Mouse (Mus musculus): ENCODE results near the gene Hk3.

Gene Hk3

GRCm38 (mm10) chr13:55002090-55002489, 19.1 kb downstream of the Hk3 start:
- no peak for DNase-seq (ENCODE audit: low spot score in 2 of 2)

DNA sequence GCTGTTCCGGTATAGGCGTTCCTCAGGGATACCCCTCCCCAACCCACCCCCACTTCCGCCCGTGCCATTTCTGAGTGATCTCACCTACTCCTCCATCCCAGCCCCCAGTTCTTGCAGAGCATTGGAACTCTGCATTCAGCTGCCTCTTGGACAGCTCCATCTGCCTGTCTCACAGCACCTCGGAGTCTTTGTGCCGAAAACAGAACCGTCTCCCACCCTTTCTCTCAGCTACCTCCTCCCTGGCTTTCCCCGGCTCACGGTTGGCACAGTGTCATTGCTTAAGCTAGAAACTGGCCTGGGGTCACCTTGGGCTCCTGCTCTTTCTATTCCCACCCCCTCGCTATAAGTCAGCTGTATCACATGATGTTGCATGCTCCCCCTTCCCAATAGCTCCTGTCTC, 20.8 kb downstream of the Hk3 start:
- peak in 1 of 2 experiments; percentile 37 for DNase-seq (ENCODE audit: low spot score in 2 of 2)

GRCm38 (mm10) chr13:54997568-54997967, 23.6 kb downstream of the Hk3 start:
- no peak for DNase-seq (ENCODE audit: low spot score in 2 of 2)

DNA sequence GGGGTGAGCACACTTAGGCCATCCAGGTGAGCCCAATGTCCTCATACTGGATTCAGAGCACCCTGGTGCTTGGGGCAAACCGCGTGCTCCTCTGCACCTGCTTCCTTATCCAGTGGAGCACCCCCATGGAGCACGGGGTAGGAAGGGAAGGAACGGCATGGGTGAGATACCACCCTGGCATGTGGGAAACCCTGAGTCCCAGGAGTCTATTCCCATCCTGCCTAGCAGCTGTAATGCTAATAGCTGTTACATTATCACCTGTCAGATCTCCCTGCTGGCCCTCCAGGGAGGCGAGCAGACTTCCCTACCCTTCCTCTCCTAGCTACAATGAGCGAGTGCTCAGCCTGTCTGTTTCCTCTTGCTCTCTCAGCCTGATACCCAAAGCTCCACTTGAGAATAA, 26.0 kb downstream of the Hk3 start:
- DNase-seq (ENCODE audit: low spot score in 2 of 2) = no peak

DNA sequence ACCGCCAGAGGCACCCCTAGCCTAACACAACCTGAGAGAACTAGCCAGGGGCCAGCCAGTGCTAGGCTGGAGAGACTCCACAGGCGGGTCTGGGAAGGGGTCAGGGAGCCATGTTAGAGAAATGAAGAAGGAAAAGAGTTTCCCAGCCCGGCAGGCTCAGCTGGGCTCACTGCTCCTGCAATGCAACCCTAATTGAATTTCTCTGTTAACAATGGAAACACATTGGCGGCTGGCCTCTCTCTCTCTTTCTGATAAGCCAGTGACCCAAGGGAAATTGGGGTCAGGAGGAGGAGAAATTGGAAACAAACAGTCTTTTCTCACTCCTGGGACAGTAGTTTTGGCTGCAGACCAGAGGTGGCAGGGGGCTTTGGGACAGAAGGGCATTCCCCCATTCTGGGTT, 26.6 kb downstream of the Hk3 start:
- no peak for DNase-seq (ENCODE audit: low spot score in 2 of 2)

DNA sequence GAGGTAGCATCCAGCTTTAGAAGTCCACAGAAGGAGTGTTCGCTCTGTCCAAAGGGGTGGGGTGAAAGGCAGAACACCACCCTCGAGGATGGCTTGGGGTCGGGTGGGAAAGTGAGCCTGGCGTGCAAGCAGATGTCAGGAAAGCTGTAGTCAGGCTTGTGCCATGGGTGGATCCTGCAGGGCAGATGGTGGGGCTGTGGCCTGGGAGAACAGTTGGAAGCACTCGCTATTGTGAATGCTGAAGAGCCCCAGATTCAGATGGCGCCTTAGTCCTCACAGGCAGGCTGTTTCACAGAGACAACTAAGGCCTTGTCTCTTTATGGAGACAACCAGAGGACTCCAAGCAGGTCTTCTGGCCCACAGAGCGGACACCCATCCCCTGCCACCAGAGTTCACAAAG, 29.0 kb downstream of the Hk3 start:
- DNase-seq (ENCODE audit: low spot score in 2 of 2) = no peak

DNA sequence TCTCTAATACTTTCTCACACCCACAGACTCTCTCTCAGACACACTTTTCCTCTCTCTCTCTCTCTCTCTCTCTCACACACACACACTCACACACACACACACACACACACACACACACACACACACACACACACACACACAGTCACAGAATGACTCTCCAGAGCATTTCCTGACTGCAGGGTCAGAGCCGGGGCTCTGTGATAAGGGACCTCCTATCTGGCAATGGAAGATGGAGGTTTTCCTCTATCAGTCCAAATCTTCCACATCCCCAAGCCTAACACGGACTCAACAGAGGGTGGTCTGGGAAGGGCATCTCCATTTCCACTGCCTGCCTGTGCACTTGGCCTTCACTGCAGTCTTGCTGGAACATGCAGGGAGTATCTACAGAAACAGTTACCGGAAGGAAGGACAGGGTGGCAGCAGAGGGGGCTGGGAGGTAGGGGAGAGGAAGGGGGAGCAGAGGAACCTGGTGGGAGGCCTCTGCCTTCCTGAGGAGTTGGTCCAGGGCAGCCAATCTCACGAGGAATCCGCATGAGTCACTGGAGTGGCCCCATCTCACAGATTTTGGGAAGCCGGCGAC, 32.9 kb downstream of the Hk3 start:
- no peak for DNase-seq (ENCODE audit: low spot score in 2 of 2)

- DNase-seq (ENCODE audit: low spot score in 2 of 2) = no peak
Measured at GRCm38 (mm10) chr13:54987405-54987804, 33.8 kb downstream of the Hk3 start.

GRCm38 (mm10) chr13:54983614-54984013, 37.6 kb downstream of the Hk3 start:
- no peak for DNase-seq (ENCODE audit: low spot score in 2 of 2)

DNA sequence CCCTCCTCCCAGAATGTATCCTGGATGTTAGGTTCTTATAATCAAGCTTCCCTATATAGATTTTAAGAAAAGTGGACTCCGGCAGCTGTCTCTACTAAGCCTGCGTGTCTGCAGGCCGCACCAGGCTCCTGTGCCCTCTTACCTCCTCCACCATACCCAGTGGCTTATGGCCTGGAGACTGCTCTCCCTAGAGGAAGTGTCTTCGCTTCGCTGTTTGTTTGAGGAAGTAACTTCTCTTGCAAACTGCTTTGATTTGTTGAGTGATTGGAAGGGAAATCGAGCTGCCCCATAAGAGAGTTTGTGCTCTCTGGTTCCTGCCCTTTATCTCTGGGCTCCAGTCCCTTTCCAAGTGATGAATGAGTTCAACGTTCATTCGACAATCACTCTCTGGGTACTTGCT, 38.2 kb downstream of the Hk3 start:
- no peak for DNase-seq (ENCODE audit: low spot score in 2 of 2)

DNA sequence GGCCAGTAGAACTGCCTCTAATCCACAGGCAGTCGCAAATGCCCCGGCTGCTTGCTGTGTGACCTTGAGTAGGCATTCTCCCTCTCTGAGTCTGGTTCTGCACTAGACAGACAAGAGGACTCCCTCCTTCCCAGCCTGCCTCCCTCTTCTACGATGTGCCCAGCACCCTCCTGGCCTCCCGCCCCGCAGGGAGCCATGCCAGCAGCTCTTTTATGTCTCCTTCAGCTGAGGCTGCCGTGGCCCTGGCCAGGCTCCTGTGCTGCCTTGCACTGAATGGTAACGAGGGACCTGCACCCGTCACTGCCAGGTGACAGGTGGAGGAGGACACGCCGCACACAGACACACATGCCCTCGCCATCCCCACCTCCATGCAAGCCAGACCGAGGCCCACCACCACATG, 40.2 kb downstream of the Hk3 start:
- no peak for DNase-seq (ENCODE audit: low spot score in 2 of 2)

- DNase-seq (ENCODE audit: low spot score in 2 of 2) = no peak
Measured at GRCm38 (mm10) chr13:54978804-54979203, 42.4 kb downstream of the Hk3 start.

GRCm38 (mm10) chr13:54975546-54975945, 45.6 kb downstream of the Hk3 start:
- DNase-seq (ENCODE audit: low spot score in 2 of 2) = no peak

DNA sequence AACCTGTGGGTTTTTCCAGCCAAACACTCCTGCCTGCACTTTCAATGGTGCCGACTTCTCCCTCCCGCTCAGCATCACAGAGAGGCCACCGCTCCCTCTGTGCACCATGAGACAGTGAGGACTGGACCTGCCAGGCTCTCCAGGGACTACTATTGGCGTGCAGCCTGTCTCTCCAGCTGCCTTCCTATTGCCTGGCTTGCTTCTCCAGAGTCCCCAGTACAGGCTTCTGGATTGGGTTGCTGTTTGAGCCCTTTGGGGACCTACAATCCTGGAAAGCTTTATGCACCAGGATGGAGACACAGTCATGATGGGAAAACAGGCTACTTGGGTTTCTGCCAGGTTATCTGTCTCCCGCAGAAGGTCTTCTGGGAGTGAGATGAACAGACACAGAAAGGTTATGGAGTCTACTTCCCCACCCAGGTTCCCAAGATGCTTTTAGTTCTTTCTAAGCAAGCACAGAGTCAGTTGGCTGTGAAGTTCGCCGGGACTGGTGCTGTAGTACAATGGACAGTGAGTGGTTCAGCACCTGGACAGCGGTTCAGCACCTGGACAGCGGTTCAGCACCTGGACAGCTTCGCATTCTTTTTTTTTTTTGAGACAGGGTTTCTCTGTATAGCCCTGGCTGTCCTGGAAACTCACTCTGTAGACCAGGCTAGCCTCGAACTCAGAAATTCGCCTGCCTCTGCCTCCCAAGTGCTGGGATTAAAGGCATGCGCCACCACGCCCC, 50.5 kb downstream of the Hk3 start:
- DNase-seq (ENCODE audit: low spot score in 2 of 2) = no peak

DNA sequence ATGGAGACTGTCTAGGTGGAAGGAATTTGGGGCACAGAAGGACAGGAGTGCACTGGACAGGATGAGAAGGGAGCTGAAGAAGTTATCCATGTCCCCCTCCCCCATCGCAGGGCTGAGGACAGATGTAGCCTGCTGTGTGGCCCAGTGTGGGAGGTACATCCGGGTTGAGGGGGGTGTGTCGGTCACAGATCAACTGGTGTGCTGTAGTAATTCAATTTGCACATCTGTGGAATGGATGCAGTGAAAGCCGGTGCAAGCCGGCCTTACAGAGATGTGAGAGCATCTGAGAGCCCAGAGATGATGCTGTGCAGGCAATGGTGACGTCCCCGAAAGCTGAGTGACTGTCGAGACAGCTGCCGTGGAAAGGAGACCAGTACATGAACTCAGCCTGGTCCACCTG, 51.7 kb downstream of the Hk3 start:
- DNase-seq (ENCODE audit: low spot score in 2 of 2) = no peak

DNA sequence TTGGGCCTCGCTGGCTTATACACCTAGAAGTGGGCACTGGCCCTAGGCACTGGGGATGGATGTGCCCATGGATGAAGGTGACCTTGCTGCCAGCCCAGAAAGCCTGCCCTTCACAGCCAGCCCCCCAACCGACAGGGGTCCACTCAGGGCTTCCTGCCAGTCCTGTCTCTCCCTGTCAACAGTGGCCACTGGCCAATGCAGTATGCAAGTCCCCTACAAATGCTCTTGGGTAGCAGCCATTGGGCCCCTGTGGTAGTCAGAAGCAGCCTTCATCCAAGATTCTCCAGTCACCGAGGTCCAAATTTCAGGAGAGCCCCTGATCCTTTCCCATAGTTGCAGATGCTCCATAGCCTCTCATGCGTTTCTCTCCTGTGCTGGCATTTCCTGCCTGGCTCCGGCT, 52.5 kb downstream of the Hk3 start:
- no peak for DNase-seq (ENCODE audit: low spot score in 2 of 2)

DNA sequence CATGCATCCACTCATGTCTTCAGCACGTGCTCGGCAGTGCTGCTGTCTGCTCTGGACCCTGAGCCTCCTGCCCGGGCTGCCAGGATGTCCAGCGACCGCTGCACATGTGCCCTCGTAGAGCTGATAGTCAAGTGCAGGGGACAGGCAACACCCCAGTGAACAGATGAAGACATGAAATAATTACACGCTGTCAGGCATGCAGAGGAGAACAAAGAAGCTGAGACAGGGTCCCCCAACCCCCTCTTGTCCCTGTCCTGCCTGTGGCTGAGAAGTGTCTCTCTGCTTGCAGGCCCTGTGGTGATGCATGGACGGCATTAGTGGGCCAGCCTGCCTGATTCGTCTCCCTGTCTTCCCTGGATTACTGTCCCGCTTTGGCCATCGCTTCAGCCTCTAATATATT, 53.7 kb downstream of the Hk3 start:
- DNase-seq (ENCODE audit: low spot score in 2 of 2) = no peak

GRCm38 (mm10) chr13:54965256-54965655, 55.9 kb downstream of the Hk3 start:
- DNase-seq (ENCODE audit: low spot score in 2 of 2) = no peak

GRCm38 (mm10) chr13:54960491-54960890, 60.7 kb downstream of the Hk3 start:
- DNase-seq (ENCODE audit: low spot score in 2 of 2) = no peak

GRCm38 (mm10) chr13:54959842-54960241, 61.3 kb downstream of the Hk3 start:
- DNase-seq (ENCODE audit: low spot score in 2 of 2) = no peak

DNA sequence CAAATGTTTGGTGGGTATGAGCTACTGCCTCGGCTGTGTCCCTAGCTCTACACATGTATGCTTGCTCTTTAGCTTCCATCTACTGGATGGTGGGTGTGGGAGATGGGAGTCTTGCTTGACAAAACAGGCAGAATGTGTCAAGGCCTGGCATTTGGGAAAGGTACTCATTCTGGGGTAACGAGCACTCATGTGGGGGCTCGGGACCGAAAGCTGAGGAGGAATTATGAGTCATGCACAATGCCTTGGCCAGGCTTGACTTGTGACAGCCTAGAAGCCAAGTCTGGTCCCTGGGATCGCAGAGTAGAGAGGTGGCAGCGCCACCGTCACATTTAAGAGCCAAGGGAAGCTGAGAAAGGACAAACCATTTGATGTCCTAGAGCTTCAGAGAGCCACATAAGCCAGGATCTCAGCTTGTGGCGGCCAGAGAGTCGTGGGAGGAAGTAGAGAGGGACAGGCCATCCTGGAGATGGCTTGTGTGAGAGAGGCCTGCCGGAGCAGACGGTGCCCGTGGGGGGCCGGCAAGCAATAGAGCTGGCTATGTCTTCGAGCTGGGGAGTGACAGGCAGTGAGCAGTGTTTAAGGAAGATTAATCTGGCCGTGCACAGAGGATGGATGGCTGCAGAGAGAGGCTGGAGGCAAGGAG, 62.0 kb downstream of the Hk3 start:
- no peak for DNase-seq (ENCODE audit: low spot score in 2 of 2)

GRCm38 (mm10) chr13:54957281-54957680, 63.9 kb downstream of the Hk3 start:
- no peak for DNase-seq (ENCODE audit: low spot score in 2 of 2)

Measured in frontal cortex, postnatal 25 days (tissue).